Mouse (Mus musculus): ENCODE results near the gene Cct7. TPM values are rescaled to one million over a fixed set of nuclear protein-coding genes. Genes with fewer than 3 reads are reported as not detected.

Cct7 gene
- polyA plus RNA-seq (2014; fragmentation: Nextera tagmentation; extraction: Ambion mirVana) = 695 and 755 TPM in 2 replicates

DNA sequence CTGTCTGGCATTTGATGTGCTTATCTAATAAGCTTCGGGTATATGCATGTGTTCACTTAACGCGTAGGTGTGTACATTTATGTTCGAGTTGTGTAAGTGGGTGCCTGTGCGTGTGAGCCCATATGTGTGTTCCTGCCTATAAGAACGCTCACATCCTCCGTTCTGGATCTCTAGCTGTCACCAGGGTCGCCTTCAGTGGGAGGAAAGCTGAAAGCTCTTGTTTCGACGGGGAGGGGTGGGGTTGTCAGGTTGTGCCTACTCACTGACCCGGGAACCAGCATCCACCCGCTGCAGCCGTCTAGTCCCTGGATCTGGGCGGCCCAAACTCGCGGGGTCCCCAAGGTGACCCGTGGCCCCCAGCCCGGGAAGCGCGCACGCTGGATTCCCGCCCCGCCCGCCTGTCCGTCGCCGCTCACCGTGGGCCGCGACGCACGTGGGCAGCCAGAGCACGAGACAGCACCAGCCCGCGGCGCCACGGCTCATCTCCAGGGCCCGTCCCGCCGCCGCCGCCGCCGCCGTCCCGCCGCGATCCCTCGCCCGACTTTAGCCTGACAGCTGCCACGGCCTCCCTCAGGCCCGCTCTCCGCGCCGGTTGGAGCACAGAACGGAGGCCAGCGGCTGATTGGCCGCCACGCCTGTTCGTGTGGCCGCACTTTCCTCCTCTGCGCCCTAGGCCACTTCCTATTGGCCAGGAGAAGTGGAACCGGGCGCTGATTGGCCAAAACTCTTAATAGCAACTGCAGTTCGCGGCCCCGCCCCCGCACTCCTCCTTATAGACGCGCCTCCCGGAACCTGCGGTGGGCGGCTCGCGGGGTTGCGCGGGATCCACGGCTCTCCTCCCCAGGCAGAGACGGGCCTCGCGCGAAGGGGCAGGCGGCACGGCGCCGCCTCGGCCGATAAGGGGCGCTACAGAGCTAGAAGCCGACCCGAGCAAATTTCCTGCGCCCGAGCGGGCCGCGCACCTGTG is at the start of gene Cct7:
Cct7 (plus strand) TSS at position 818 of the 967 bp plus-strand sequence.
- Histone ChIP-seq H3K4me1 (replicated peaks; ENCODE audit: control insufficient read depth, insufficient read depth, low read length) (peaks cover 26% of the 10 kb centered on the region), H3K4me2 (peak within 1 kb of the TSS; percentile 80), H3K36me3 (ENCODE audit: control insufficient read depth, insufficient read depth, low read length) (peaks cover 2% of the 10 kb centered on the region; the same call in 1 of the 2 replicates), H3K27ac (ENCODE audit: low read depth, low read length) (peak within 1 kb of the TSS; percentile 85), H3K27me3 (replicated peaks; ENCODE audit: control insufficient read depth, insufficient read depth, low read length) (no peaks in the 10 kb centered on the region), H3K9me3 (ENCODE audit: control insufficient read depth, low read length) (no peaks in the 10 kb centered on the region), H3K4me3 (ENCODE audit: low read depth, low read length) (peak within 1 kb of the TSS; percentile 79), H3K9ac (ENCODE audit: low read depth, low read length) (peak within 1 kb of the TSS; percentile 87)
- 1% methylated on average over 87 of the region's 96 CpGs for WGBS
- ATAC-seq (replicated peaks; ENCODE audit: low FRiP score) = peak; percentile 93
- DNase-seq (ENCODE audit: low spot score) = peak; percentile 97

DNA sequence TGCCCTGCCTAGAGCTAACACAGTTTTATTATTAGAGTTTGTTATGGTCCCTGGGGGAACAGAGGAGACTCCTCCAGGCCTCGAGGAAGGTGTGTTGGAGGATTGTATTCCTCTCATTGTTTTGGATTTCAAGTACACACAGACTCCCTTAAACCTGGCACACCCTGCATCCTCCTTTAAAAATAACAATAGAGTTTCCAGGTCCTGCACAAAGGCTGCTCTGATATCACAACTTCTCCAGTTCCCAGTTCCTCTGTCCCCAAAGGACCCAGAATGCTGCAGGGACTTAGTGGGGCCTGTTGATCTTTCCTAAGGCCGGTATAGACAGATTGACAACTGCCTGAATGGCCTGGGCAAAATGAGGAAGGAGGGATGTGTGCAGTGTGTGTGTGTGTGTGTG is 48.7 kb upstream of the Cct7 start:
- H3K36me3 ChIP-seq (ENCODE audit: control insufficient read depth, insufficient read depth, low read length) = no peaks in the 10 kb centered on the region
- no peak overlapping the region for H3K4me2 ChIP-seq
- WGBS = 42% methylated on average over 2 of the region's 2 CpGs
- no peaks in the 10 kb centered on the region for H3K9me3 ChIP-seq (ENCODE audit: control insufficient read depth, low read length)
- DNase-seq (ENCODE audit: low spot score) (no peak), ATAC-seq (replicated peaks; ENCODE audit: low FRiP score) (no peak)
- H3K9ac ChIP-seq (ENCODE audit: low read depth, low read length) = no peak overlapping the region
- H3K4me3 ChIP-seq (ENCODE audit: low read depth, low read length) = no peak overlapping the region
- H3K27me3 ChIP-seq (replicated peaks; ENCODE audit: control insufficient read depth, insufficient read depth, low read length) = peaks cover 13% of the 10 kb centered on the region
- no peak overlapping the region for H3K27ac ChIP-seq (ENCODE audit: low read depth, low read length)
- H3K4me1 ChIP-seq (replicated peaks; ENCODE audit: control insufficient read depth, insufficient read depth, low read length) = no peaks in the 10 kb centered on the region

DNA sequence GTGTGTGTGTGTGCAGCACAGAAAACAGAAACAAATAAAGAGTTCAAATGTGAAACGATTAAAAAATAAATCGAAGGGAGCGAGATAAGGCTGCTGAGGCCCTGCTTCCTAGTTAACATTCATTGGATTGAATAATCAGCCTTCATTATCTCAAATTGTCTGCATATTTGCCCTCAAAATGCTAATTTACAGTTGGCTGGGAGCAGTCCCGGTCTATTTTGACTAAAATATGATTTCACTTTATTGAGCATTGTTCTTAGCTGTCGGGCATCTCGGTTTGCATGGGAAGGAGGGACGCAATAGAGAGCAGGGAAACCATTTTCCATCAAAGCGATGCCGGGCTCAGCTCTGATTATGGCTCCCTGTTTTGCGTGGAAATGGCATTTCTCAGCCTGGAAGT is 48.3 kb upstream of the Cct7 start:
- no peaks in the 10 kb centered on the region for H3K4me1 ChIP-seq (replicated peaks; ENCODE audit: control insufficient read depth, insufficient read depth, low read length)
- 79% methylated on average over 10 of the region's 10 CpGs for WGBS
- H3K9ac ChIP-seq (ENCODE audit: low read depth, low read length) = no peak overlapping the region
- no peak overlapping the region for H3K4me3 ChIP-seq (ENCODE audit: low read depth, low read length)
- H3K36me3 ChIP-seq (ENCODE audit: control insufficient read depth, insufficient read depth, low read length) = no peaks in the 10 kb centered on the region
- ATAC-seq (replicated peaks; ENCODE audit: low FRiP score) (no peak), DNase-seq (ENCODE audit: low spot score) (no peak)
- no peak overlapping the region for H3K27ac ChIP-seq (ENCODE audit: low read depth, low read length)
- H3K9me3 ChIP-seq (ENCODE audit: control insufficient read depth, low read length) = no peaks in the 10 kb centered on the region
- peaks cover 17% of the 10 kb centered on the region for H3K27me3 ChIP-seq (replicated peaks; ENCODE audit: control insufficient read depth, insufficient read depth, low read length)
- no peak overlapping the region for H3K4me2 ChIP-seq

DNA sequence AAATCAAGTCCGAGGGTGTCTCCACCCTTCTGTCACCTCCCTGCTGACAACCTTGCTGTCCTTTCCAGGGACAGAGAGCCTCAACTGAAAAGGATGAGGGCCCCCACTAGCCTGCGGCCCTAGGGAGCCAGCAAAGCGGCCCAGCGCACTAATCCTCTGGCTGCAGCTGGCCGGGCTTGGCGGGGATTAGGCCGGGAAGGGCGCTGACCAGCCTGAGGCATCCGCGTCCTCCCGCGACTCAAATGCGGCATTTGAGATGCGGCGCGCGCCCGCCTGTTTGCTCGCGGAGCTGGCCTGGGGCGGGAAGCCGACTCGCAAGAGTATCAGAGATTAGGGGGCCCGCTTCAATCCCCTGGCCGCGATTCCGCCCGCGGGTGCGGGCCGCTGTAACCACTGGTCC is 42.3 kb upstream of the Cct7 start:
- Histone ChIP-seq H3K4me1 (replicated peaks; ENCODE audit: control insufficient read depth, insufficient read depth, low read length) (no peaks in the 10 kb centered on the region), H3K9me3 (ENCODE audit: control insufficient read depth, low read length) (no peaks in the 10 kb centered on the region), H3K27ac (ENCODE audit: low read depth, low read length) (no peak overlapping the region), H3K27me3 (replicated peaks; ENCODE audit: control insufficient read depth, insufficient read depth, low read length) (peaks cover 46% of the 10 kb centered on the region), H3K9ac (ENCODE audit: low read depth, low read length) (no peak overlapping the region), H3K36me3 (ENCODE audit: control insufficient read depth, insufficient read depth, low read length) (no peaks in the 10 kb centered on the region), H3K4me3 (ENCODE audit: low read depth, low read length) (peak overlapping the region; percentile 7; the same call in 1 of the 2 replicates), H3K4me2 (peak overlapping the region; percentile 38)
- peak; percentile 49 for DNase-seq (ENCODE audit: low spot score)
- no peak for ATAC-seq (replicated peaks; ENCODE audit: low FRiP score)
- WGBS = 3% methylated on average over 31 of the region's 31 CpGs

DNA sequence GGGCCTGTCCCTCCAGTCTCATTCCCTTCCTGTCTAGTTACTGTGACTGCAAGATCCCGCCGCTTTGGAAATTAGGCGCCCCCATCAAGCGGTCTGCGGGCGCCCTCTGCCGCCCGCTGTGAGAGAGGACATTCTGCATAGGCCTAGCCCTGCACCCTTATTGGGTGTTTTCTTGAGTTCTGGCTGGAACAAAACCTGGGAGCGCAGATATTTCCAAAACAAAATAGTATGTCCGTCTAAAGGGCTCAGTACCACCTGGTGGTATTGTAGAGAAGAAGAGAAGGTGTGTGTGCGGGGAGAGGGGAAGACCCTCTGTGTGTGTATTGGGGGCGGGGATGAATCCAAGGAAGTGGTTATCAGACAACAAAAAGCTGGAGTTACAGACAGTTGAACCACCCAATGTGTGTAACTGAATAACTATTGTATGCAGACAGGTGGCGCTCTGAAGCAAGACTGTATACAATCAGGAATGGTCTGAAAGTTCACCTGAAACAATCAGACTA is 40.5 kb upstream of the Cct7 start:
- ATAC-seq (replicated peaks; ENCODE audit: low FRiP score) (peak; percentile 51), DNase-seq (ENCODE audit: low spot score) (peak; percentile 66)
- H3K4me3 ChIP-seq (ENCODE audit: low read depth, low read length) = no peak overlapping the region
- no peaks in the 10 kb centered on the region for H3K36me3 ChIP-seq (ENCODE audit: control insufficient read depth, insufficient read depth, low read length)
- H3K27me3 ChIP-seq (replicated peaks; ENCODE audit: control insufficient read depth, insufficient read depth, low read length) = peaks cover 46% of the 10 kb centered on the region
- H3K4me2 ChIP-seq = no peak overlapping the region
- H3K27ac ChIP-seq (ENCODE audit: low read depth, low read length) = no peak overlapping the region
- H3K9me3 ChIP-seq (ENCODE audit: control insufficient read depth, low read length) = no peaks in the 10 kb centered on the region
- 10% methylated on average over 13 of the region's 13 CpGs for WGBS
- no peaks in the 10 kb centered on the region for H3K4me1 ChIP-seq (replicated peaks; ENCODE audit: control insufficient read depth, insufficient read depth, low read length)
- H3K9ac ChIP-seq (ENCODE audit: low read depth, low read length) = no peak overlapping the region

DNA sequence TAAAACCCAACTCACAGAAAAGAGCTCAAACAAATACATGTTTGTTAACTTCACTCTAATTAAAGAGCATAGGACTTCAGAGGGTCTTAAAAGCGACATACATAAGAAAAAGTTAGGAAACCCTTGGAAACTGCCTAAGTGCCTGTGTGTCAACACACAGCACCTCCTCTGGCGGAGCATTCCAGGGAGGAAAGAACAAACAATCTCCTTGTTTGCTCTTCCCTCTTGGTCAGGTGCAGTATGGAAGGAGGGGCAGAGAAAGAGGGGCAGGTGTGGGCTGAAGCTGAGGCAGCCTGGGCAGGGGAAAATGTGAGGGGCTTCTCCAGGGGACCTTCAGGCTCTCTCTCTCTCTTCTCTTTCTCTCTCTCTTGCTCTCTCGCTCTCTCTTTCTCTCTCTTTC is 35.5 kb upstream of the Cct7 start:
- no peaks in the 10 kb centered on the region for H3K4me1 ChIP-seq (replicated peaks; ENCODE audit: control insufficient read depth, insufficient read depth, low read length)
- H3K9ac ChIP-seq (ENCODE audit: low read depth, low read length) = no peak overlapping the region
- H3K27ac ChIP-seq (ENCODE audit: low read depth, low read length) = no peak overlapping the region
- no peaks in the 10 kb centered on the region for H3K9me3 ChIP-seq (ENCODE audit: control insufficient read depth, low read length)
- WGBS = 48% methylated on average over 3 of the region's 3 CpGs
- peaks cover 8% of the 10 kb centered on the region for H3K27me3 ChIP-seq (replicated peaks; ENCODE audit: control insufficient read depth, insufficient read depth, low read length)
- H3K4me3 ChIP-seq (ENCODE audit: low read depth, low read length) = no peak overlapping the region
- no peaks in the 10 kb centered on the region for H3K36me3 ChIP-seq (ENCODE audit: control insufficient read depth, insufficient read depth, low read length)
- ATAC-seq (replicated peaks; ENCODE audit: low FRiP score) (no peak), DNase-seq (ENCODE audit: low spot score) (no peak)
- no peak overlapping the region for H3K4me2 ChIP-seq

DNA sequence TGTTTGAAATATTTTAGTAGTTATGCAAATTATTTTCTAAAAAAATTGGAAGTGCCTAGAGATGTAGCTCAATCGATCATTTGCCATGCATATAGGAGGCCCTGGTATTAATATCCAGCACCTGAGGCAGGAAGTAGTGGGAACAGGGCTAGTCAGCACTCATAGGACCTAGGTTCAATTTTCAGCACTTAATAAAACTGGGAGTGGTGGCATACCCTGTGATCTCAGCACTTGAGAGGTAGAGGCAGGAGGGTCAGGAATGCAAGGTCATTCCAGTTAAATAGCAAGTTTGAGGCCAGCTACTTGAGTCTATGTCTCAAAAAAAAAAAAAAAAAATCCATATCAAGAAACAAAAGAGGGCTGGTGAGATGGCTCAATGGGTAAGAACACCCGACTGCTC is 32.2 kb upstream of the Cct7 start:
- Histone ChIP-seq H3K4me3 (ENCODE audit: low read depth, low read length) (no peak overlapping the region), H3K4me1 (replicated peaks; ENCODE audit: control insufficient read depth, insufficient read depth, low read length) (no peaks in the 10 kb centered on the region), H3K27me3 (replicated peaks; ENCODE audit: control insufficient read depth, insufficient read depth, low read length) (peaks cover 31% of the 10 kb centered on the region), H3K4me2 (no peak overlapping the region), H3K27ac (ENCODE audit: low read depth, low read length) (no peak overlapping the region), H3K36me3 (ENCODE audit: control insufficient read depth, insufficient read depth, low read length) (no peaks in the 10 kb centered on the region), H3K9me3 (ENCODE audit: control insufficient read depth, low read length) (no peaks in the 10 kb centered on the region), H3K9ac (ENCODE audit: low read depth, low read length) (no peak overlapping the region)
- DNase-seq (ENCODE audit: low spot score) (no peak), ATAC-seq (replicated peaks; ENCODE audit: low FRiP score) (no peak)
- 77% methylated on average over 2 of the region's 2 CpGs for WGBS

DNA sequence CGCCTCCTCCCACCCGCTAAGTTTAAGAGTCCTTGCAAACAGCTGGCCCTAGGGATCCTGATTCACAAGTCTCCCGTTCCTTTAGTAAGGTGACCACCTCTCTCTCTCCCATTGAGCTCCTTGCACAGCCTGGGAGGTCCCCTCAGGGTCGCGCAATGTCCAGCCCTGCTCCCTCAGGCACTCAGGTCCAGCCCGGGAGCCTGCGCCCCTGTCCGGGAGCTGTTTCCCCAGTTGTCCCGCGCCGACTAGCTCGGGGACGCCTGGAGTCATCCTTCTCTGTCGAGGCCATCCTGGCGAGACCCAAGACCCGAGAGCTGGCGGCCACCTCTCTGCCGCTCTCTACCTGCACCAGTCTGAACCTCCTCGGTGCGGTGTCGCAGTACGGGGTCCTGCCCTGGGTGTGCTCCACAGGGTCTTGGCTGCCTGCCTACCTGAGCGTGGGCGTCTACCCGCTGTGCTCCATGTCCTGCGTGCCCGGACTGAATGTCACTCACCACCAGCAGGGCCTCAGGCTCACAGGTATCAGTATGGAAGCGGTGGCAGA is 27.4 kb upstream of the Cct7 start, which contains the start of gene Noto:
Noto (plus strand) TSS at position 51 of the 544 bp plus-strand sequence.
- Histone ChIP-seq H3K4me2 (peak within 1 kb of the TSS; percentile 29; the same call in 1 of the 2 replicates), H3K9me3 (ENCODE audit: control insufficient read depth, low read length) (no peaks in the 10 kb centered on the region), H3K36me3 (ENCODE audit: control insufficient read depth, insufficient read depth, low read length) (no peaks in the 10 kb centered on the region), H3K4me3 (ENCODE audit: low read depth, low read length) (no peak within 1 kb of the TSS), H3K27ac (ENCODE audit: low read depth, low read length) (no peak within 1 kb of the TSS), H3K4me1 (replicated peaks; ENCODE audit: control insufficient read depth, insufficient read depth, low read length) (no peaks in the 10 kb centered on the region), H3K9ac (ENCODE audit: low read depth, low read length) (no peak within 1 kb of the TSS), H3K27me3 (replicated peaks; ENCODE audit: control insufficient read depth, insufficient read depth, low read length) (peaks cover 31% of the 10 kb centered on the region)
- no peak for ATAC-seq (replicated peaks; ENCODE audit: low FRiP score)
- DNase-seq (ENCODE audit: low spot score) = no peak
- 19% methylated on average over 28 of the region's 28 CpGs for WGBS

All from liver, embryonic 11.5 days (tissue).